In the genomic region with DNA sequence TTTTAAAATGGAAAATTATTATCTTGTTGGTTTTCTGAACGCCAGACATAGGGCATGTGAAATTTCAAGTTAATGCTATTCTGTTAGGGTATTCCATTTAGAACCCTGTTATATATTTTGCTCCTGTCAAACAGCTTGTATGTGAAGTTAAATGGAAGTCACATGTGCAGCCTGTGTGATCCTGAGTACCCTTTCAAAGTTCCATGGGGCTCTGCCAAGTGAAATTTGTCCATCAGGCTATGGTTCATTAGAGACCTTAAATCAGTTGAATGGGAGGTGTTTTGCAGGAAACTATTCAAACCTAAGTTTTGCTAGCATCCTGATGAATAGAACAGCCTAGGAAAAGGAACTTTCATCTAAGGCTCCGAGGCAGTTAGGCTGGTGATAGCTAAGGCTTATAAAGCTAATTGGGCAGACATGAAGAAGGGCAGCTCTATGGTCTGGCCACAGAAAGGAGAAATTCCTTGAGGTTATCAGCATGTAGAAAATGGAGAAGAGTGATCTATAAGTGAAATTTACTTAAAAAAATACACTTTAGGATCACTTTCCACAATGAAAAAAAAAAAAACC, we compare ENCODE assay signal across 24 mouse cellular contexts.
DNase-seq lines count a peak whose midpoint lies in the region; ATAC-seq and TF ChIP-seq lines count a peak whose summit lies in the region.
"Had no signal": no experiment of that assay in that cellular context is flagged by ENCODE, and none has a peak within 500 bp of the region (broad histone marks: within the 10 kb centered on the region; RNA-seq: fewer than 3 reads in every experiment).

No protein-coding gene starts in this region.

- H3K9me3 ChIP-seq in forebrain, embryonic 12.5 days, result no peaks in the 10 kb centered on the region
- H3K9me3 ChIP-seq in forebrain, postnatal 0 days (ENCODE audit: low read length), result no peaks in the 10 kb centered on the region
- H3K9me3 ChIP-seq in forebrain, embryonic 13.5 days (replicated peaks), result no peaks in the 10 kb centered on the region
- H3K9me3 ChIP-seq: embryonic facial prominence, embryonic 13.5 days; heart, embryonic 15.5 days; limb, embryonic 13.5 days; liver, embryonic 12.5 days; neural tube, embryonic 12.5 days had no signal

- TF ChIP-seq EP300 in heart, adult 2 months (IDR thresholded peaks at IDR 0.05; ENCODE audit: insufficient read depth, low read depth, low read length), result no peak

- no peaks in the 10 kb centered on the region for H3K36me3 ChIP-seq in forebrain, embryonic 12.5 days (replicated peaks)
- H3K36me3 ChIP-seq in forebrain, postnatal 0 days (ENCODE audit: insufficient read depth), result no peaks in the 10 kb centered on the region
- H3K36me3 ChIP-seq in forebrain, embryonic 13.5 days (ENCODE audit: poor library complexity, severe bottlenecking), result no peaks in the 10 kb centered on the region
- H3K36me3 ChIP-seq in heart, adult 2 months (ENCODE audit: control insufficient read depth, insufficient read depth, low read length), result no peaks in the 10 kb centered on the region
- H3K36me3 ChIP-seq: embryonic facial prominence, embryonic 13.5 days; heart, embryonic 15.5 days; limb, embryonic 13.5 days; liver, embryonic 12.5 days; neural tube, embryonic 12.5 days had no signal

- TF ChIP-seq POLR2A in heart, adult 2 months (IDR thresholded peaks at IDR 0.05; ENCODE audit: insufficient read depth, low read depth, low read length), result no peak

- H3K4me1 ChIP-seq in forebrain, embryonic 12.5 days, result no peaks in the 10 kb centered on the region
- no peaks in the 10 kb centered on the region for H3K4me1 ChIP-seq in forebrain, postnatal 0 days (ENCODE audit: insufficient read depth)
- H3K4me1 ChIP-seq in forebrain, embryonic 13.5 days, result peaks cover 3% of the 10 kb centered on the region; the same call in 1 of the 2 replicates
- no peaks in the 10 kb centered on the region for H3K4me1 ChIP-seq in heart, adult 2 months (ENCODE audit: control insufficient read depth, insufficient read depth, low read length)
- H3K4me1 ChIP-seq: embryonic facial prominence, embryonic 13.5 days; heart, embryonic 15.5 days; limb, embryonic 13.5 days; liver, embryonic 12.5 days; neural tube, embryonic 12.5 days had no signal

- no peak overlapping the region for H3K27ac ChIP-seq in forebrain, embryonic 12.5 days
- no peak overlapping the region for H3K27ac ChIP-seq in forebrain, postnatal 0 days (ENCODE audit: low read depth, low read length)
- H3K27ac ChIP-seq in forebrain, embryonic 13.5 days, result no peak overlapping the region
- no peak overlapping the region for H3K27ac ChIP-seq in heart, adult 2 months
- H3K27ac ChIP-seq: embryonic facial prominence, embryonic 13.5 days; gastrocnemius, adult 2 months; heart, embryonic 15.5 days; hindbrain, embryonic 14.5 days; limb, embryonic 13.5 days; liver, embryonic 12.5 days; neural tube, embryonic 12.5 days; stomach, postnatal 0 days had no signal

- ATAC-seq in forebrain, embryonic 12.5 days (ENCODE audit: low FRiP score), result peak; percentile 83; the same call in 1 of the 2 replicates
- ATAC-seq in forebrain, postnatal 0 days, result no peak
- ATAC-seq in forebrain, embryonic 13.5 days, result peak; percentile 88
- ATAC-seq: inflammation-experienced regulatory T-cells, adult 6 months; liver, embryonic 12.5 days had no signal

- no peak for DNase-seq in forebrain, postnatal 0 days
- DNase-seq in kidney, postnatal 25 days, result peak; percentile 7 to 31
- no peak for DNase-seq in kidney, postnatal 4 days
- DNase-seq in kidney, postnatal 36 days, result peak; percentile 22 to 43
- DNase-seq in heart, adult 2 months, result no peak
- DNase-seq: adrenal gland, postnatal 25 days; cerebellum, adult 9-11 months; gastrocnemius, adult 2 months; heart, postnatal 36 days; layer of hippocampus, adult 9-11 months; lung, adult 18-20 months; lung, postnatal 10 days had no signal

- no peak overlapping the region for H3K9ac ChIP-seq in forebrain, embryonic 12.5 days
- no peak overlapping the region for H3K9ac ChIP-seq in forebrain, postnatal 0 days
- H3K9ac ChIP-seq in forebrain, embryonic 13.5 days, result no peak overlapping the region
- no peak overlapping the region for H3K9ac ChIP-seq in heart, adult 2 months (ENCODE audit: low read depth, low read length)
- H3K9ac ChIP-seq: embryonic facial prominence, embryonic 13.5 days; heart, embryonic 15.5 days; hindbrain, embryonic 14.5 days; limb, embryonic 13.5 days; liver, embryonic 12.5 days; neural tube, embryonic 12.5 days had no signal

- no peak for TF ChIP-seq CTCF in forebrain, postnatal 0 days (IDR thresholded peaks at IDR 0.05; ENCODE audit: low read depth)
- no peak for TF ChIP-seq CTCF in heart, adult 2 months (IDR thresholded peaks at IDR 0.05)

- H3K4me3 ChIP-seq in forebrain, embryonic 12.5 days (replicated peaks), result no peak overlapping the region
- no peak overlapping the region for H3K4me3 ChIP-seq in forebrain, postnatal 0 days (ENCODE audit: low read depth, low read length)
- H3K4me3 ChIP-seq in forebrain, embryonic 13.5 days, result no peak overlapping the region
- H3K4me3 ChIP-seq in heart, adult 2 months, result no peak overlapping the region
- H3K4me3 ChIP-seq: embryonic facial prominence, embryonic 13.5 days; erythroblast, embryonic 14.5 days; gastrocnemius, adult 2 months; heart, embryonic 15.5 days; limb, embryonic 13.5 days; liver, embryonic 12.5 days; neural tube, embryonic 12.5 days had no signal

- intact Hi-C loops in heart, adult 2 months (cut with DNase I), result no loop called here

- no peaks in the 10 kb centered on the region for H3K79me2 ChIP-seq in heart, adult 2 months (replicated peaks; ENCODE audit: control insufficient read depth, insufficient read depth, low read length)

- 15% methylated on average over 2 of the region's 2 CpGs for WGBS in forebrain, embryonic 12.5 days
- WGBS in forebrain, postnatal 0 days, result 13% methylated on average over 2 of the region's 2 CpGs
- 10% methylated on average over 2 of the region's 2 CpGs for WGBS in forebrain, embryonic 13.5 days
- 74% methylated on average over 2 of the region's 2 CpGs for WGBS in heart, adult 2 months

- no peaks in the 10 kb centered on the region for H3K27me3 ChIP-seq in forebrain, embryonic 12.5 days
- no peaks in the 10 kb centered on the region for H3K27me3 ChIP-seq in forebrain, postnatal 0 days (ENCODE audit: insufficient read depth, low read length)
- no peaks in the 10 kb centered on the region for H3K27me3 ChIP-seq in forebrain, embryonic 13.5 days
- no peaks in the 10 kb centered on the region for H3K27me3 ChIP-seq in heart, adult 2 months (ENCODE audit: control insufficient read depth, insufficient read depth, low read length)
- H3K27me3 ChIP-seq: embryonic facial prominence, embryonic 13.5 days; heart, embryonic 15.5 days; limb, embryonic 13.5 days; liver, embryonic 12.5 days; neural tube, embryonic 12.5 days had no signal

- H3K4me2 ChIP-seq in forebrain, embryonic 12.5 days, result no peak overlapping the region
- H3K4me2 ChIP-seq in forebrain, postnatal 0 days (ENCODE audit: low read depth), result no peak overlapping the region
- H3K4me2 ChIP-seq in forebrain, embryonic 13.5 days, result no peak overlapping the region
- H3K4me2 ChIP-seq: embryonic facial prominence, embryonic 13.5 days; heart, embryonic 15.5 days; hindbrain, embryonic 14.5 days; limb, embryonic 13.5 days; liver, embryonic 12.5 days; midbrain, embryonic 11.5 days; neural tube, embryonic 12.5 days had no signal

Comparison
In these comparisons a context has a peak if more than half of its experiments do, and no peak if none do; other contexts are left out.
1. DNase-seq: peak in kidney, postnatal 25 days (2 of 2) and kidney, postnatal 36 days (2 of 2); none in forebrain, postnatal 0 days (single experiment), kidney, postnatal 4 days (0 of 2) and heart, adult 2 months (0 of 2).